Mouse (Mus musculus): ENCODE data around the gene Ppp3ca.

Ppp3ca gene

DNA sequence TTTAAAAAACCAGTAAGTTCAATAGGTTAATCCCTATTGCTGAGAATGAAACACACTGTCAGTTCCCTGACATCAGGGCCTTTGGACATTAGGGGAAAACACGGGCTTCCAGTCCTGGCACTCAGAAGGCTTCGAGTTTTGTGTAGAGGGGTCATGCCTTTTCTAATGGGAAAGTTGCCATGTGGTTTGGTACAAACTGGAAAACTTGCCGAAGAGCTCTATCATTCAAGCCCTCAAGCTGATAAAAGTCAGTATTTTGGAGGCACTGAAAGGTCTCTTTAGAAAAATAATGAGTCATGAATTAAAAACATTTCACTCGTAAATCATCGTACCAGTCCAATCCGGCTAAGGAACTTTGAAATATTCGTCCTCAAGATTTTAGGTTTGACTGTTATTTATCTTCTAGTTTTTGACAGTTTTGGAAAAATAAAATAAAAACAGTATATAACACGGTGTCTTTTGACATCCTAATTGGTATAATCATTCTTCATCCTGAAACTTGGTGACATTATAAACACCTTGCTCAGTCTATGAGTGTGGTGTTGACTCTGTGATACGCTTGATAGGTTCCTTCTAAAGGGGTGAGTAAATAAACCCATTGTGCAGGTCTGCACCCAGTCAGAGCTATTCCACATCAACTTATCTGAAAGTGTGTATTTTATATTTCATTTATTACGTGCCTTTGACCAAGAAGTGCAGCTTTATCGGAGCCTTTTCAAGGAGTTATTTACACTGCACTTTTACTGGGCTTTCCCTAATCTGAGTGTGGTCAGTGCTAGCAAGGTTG, 192.3 kb downstream of the Ppp3ca start:
- in situ Hi-C loops (cut with MboI), result no loop called here

DNA sequence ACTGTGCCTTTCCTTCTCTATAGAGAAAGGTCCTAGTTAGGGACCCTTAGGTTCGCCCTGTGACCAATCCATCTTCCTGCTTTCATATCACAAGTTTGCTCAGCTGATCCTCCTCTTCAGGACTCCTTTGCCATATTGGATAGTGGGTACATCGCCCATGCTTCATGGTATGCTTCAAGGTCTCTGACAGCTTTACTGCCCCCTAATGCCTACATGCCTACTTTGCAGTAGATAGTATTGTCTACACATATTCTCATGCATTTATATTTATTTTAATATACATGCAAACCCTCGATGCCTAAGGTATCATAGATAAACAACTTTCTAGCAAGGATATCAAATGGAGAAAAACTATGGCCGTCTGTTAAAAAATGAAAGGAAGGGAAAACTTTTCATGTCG, 193.2 kb downstream of the Ppp3ca start:
- in situ Hi-C loops (cut with MboI), result no loop called here

DNA sequence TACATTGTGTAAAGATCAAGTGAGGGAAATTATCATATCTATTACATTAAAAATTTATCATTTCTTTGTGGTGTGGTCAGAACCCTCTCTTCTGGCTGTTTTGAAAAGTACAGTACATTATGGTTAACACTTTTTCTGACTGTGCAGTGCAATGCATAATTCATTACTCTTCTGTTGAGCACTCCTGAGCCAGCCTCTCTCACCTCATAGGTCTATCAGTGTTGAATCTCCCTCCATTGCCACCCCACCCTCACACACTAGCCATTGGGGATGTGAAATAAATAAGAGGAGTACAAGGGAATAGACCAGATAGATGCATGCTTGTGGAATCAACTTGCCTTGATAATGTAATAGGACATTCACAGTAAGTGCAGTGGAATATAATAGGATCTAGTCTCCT, 194.4 kb downstream of the Ppp3ca start:
- in situ Hi-C loops (cut with MboI), result no loop called here

DNA sequence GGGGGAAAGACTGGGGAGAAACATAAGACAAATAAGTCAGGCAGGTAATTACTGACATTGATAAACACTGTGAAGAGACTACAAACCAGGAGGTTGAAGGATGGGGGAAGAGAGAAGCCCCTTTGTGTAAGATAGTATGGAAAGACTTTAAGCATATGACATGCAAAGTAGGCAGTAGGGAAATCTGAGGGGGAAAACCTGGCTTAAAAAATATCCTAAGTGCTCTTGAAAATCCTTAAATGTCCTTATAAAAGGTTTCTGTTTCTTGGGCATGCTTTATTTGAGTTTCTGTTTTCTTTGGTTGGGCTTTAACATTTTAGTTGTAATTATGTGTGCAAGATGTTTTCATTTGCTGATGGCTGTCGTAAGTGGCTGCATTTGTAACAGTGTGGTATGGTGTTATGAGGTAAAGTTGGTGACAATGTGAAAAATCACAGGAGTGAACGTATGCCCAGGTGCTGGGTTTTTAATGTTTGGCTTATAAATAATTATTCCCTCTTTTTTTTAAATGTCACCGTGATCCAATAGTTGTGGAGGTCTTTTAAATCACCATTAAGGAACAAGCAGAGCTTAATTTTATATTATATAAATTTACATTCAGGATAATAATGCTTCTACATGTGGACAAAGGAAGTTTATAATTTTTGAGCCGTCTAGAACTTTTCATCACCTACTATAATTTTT, 195.4 kb downstream of the Ppp3ca start:
- in situ Hi-C loops (cut with MboI), result no loop called here

DNA sequence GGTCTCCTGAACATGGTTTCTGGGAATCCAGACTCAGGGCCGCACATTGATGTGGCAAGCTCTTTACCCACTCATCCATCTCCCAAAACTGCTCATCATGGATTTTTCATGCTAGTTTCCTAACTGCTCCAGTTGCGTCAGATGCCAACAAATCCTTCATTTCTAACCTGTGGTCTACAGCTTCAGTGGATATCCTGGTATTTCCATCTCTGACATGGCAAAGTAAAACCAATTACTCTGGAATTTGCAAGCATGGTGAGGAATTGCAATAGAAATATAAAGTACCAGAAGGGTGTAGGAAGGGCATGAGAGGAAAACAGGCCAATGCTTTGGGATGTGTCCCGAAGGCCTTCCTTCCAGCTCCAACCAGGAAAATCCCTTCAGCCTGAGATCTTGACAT, 196.2 kb downstream of the Ppp3ca start:
- in situ Hi-C loops (cut with MboI), result no loop called here

DNA sequence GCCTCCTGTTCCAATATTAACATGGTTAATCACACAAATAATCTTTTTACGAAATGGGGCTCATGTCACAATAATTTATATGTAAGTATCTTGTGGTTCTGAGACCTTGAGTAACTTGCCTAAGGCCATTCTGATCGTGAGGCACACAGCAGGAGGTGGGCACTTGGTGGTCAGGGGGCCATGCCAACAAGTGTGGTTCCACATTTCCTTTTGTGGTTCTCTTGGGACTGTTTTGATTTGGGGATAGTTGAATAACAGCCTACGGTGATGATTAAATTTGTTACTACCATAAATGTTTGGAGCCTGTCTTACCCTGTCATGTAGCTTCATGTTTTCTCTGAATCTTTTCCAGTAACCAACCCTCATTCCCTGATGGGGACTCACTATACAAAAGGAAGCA, 196.6 kb downstream of the Ppp3ca start:
- in situ Hi-C loops (cut with MboI), result no loop called here

DNA sequence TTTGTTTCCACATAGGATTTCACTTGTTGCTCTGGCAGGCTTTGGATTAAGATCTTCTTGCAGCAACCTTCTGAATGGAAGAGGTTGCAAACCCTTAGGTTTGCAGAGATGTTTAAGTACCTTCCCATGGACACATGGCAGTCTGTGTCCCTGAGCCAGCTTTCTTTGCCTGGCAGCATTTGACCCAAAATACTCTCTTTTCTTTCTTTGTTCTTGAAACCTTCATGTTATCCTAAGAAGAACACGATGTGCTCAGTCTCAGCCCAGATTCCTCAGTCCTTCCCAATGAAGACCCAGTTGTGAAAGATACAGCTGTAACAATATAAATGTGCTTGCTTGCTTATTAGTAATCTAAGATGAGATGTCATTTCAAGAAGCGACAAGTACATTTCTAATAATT, 197.4 kb downstream of the Ppp3ca start:
- in situ Hi-C loops (cut with MboI), result no loop called here

DNA sequence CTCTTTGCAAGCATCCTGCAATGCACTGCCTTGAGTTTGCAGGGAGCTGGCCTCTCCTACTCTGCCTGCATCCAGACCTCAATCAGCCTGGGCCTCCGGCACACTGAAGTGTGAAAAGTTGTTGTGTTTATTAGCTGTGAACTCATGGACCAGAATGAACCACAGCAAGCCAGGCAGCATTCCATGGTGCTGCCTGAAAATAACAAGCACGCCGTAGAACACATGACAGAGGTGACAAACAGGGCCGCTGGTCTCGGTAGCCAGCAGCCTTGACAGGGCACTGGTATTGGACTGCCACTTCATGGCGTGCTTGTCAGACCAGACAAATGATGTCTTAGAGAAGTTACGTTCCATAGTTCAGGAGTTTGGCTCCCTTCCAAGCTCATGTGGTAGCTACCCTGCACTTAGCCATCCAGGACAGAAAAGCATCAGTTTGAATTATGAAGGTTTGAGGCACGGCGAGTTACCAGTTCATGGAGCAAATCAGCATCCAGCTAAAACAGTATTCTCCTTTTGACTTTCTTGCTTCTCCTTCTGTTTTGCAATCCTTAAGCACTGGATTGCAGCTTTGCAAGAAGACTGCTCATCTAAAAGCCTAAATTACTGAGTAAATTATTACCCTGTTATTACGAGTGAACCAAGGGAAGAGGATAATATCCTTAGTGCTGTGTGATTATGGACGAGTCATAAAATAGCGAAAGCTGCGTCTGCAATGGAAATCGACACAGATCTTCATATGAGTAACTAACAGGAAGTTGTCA, 202.0 kb downstream of the Ppp3ca start:
- in situ Hi-C loops (cut with MboI), result no loop called here

DNA sequence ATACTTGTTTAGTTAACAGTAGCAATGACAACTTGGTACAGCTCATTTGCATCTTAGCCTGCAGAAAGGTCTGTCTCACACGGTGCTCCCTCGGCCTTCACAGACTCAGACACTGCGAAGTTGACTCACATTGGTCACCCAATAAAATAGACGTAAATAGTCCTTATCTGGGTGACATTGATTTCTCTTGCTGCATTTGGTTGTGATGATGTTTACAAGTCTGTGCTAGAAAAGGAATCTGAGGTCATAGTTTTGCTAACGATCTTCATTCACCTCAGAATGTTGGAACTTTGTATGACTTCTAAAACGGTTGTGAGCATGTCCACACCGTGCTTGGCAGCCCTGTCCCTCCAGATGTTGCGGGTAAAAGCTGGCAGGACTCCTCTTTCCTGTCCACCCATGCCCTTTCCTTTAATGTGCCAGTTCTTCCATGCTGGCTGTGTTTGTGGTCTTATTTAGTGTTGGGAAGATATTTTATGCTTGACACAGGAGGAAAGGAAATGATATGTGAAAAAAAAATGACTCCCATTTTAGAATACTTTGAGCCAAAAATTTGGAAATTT, 202.7 kb downstream of the Ppp3ca start:
- in situ Hi-C loops (cut with MboI), result no loop called here

DNA sequence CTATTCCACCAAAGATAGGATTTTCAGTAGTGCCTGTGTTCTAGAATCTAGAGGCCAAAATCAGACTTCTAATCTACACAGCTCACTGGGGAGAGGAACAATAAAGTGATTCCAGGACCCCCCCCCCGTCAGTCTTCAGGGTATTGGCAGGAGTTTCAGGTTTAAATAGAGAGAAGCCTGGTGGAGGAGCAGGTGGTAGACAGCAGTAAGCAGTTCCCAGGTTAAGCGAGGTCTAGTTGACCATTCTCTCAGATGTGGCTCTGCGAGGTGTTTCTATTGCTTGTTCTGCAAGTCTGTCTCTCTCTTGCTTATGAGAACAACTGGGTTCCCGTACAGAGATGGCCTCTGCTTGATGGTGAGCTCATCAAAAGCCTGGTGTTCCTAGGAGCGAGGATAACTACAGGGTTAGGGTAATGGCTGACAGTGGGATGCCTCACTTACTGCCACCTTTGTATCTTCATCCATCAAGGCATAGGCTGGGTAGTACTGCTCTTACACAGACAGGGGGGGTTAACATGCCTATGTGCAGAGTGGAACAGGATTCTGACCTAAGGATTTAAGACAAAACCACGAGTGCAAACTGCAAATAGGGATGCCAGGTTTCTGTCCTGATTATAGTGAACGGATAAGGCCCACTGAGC, 204.0 kb downstream of the Ppp3ca start:
- in situ Hi-C loops (cut with MboI), result no loop called here

DNA sequence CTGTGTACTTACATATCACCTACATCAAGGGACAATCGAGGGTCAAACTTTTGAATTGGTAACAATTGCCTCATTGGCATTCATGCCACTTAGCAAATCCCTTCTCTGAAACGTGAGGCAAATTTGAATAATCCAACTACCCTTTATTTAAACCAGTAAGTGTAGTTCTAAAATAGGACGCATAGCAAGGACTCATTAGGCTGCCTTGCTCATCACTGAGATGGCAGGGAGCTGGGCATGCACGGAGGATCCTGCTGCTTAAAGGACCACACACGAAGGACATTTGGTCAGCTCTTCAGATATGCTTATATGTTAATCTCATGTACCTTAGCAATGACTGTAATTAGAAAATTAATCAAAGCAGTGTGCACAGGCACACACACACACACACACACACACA, 204.6 kb downstream of the Ppp3ca start:
- in situ Hi-C loops (cut with MboI), result no loop called here

DNA sequence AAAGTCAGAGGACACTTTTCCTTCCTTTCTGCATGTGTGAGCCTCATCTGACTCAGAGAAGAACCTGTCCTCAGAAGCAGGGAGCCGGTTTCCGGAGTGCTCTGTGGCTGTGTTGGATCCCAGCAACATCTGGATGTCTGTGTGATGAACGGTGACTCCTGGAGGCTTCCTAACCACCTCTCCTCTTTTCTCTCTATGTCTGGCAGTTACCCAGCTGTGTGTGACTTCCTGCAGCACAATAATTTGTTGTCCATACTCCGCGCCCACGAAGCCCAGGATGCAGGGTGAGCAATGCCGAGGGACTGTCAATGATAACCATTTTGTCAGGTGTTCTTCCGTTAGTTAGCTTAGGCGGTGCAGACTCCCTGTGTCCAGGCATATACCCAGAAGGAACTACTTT, 217.8 kb downstream of the Ppp3ca start:
- in situ Hi-C loops (cut with MboI), result no loop called here

DNA sequence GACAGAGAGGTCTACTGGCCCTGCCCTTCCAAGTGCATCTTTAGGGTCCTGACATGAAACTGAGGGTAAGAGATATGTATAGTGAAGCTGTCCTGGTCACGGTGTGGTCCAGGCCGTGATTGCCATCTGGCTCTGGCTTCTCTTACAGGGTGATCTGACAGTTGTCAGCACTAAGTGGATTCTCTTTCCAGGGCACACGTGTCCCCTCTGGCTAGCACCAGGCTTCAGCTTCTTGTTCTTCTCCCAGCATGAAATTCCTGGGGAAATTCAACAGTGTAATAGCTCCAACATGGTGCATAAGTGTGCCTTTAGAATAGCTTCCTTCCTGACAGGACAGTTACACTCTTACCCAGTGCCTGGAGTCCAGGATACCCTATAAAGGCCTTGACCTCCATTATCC, 222.2 kb downstream of the Ppp3ca start:
- in situ Hi-C loops (cut with MboI), result no loop called here

DNA sequence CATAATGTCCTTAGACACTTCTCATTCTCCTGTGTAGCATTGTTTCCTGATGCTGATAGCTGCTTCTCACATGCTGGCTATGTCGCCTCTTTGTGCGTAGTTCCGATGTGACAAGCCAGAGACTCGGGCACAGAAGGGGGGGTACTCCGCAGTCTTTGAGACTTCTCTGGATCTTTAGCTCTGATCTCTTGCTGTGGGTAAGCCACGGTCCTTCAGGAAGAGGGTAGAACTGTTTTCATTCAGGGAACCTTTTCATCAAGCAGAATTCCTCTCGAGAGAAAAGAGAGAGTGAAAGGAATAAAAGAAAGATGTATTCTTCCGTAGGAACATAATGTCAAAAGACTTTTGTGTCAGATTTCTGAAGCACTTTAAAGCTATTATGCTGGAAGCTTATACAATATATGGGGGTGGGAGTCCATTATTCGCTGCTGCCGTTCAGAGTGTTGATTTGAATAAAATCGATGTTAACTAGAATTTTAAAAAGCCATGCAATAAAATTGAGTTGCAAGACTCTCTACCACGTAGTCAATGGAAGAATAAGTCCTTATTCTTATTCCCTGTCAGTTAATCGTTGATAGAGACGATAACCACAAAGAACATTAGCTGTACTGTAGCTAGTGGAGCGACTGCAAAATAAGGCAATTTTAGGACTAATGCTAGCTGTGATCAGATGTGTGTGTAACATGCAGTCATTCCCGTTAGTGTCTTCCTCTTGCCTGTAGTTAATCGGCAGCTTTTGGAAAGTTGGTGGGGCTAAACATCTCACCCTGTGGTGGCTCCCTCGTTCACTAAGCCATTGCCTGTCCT, 223.9 kb downstream of the Ppp3ca start:
- in situ Hi-C loops (cut with MboI), result no loop called here

DNA sequence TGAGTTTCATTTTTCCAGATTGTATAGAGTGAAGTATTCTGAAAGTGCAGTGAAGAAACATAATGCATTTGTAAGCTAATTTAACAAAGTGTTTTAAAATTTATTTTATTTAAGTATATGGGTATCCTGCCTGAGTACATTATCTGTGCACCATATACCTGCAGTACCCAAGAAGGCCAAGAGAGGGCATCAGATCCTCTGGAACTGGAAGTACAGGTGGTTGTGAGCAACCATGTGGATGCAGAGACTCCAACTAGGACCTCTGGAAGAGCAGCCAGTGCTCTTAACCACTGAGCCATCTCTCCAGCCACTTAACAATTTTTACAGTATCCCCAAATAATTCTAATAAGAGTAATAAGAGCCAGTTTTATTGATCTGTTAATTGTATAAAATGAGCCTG, 225.6 kb downstream of the Ppp3ca start:
- in situ Hi-C loops (cut with MboI), result no loop called here

DNA sequence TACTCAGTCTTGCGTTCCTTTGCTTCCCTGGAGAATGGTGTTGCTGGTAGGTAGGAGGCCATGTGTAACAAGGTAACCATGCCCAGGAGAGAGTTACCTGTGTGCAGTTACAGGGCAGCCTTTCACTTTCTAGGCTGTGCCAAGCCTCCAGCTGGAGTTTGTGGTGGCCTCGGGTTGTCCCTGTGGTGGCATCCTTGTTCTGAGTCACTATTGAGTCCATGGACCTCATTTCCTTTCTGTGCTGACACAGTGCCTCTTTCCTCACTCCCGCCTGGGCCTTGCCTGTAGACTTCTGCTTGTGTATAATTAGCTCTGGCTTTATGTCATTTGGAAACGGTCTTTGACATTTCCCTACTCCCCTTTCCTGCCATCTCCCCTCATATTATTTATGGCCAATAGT, 226.4 kb downstream of the Ppp3ca start:
- in situ Hi-C loops (cut with MboI), result no loop called here

DNA sequence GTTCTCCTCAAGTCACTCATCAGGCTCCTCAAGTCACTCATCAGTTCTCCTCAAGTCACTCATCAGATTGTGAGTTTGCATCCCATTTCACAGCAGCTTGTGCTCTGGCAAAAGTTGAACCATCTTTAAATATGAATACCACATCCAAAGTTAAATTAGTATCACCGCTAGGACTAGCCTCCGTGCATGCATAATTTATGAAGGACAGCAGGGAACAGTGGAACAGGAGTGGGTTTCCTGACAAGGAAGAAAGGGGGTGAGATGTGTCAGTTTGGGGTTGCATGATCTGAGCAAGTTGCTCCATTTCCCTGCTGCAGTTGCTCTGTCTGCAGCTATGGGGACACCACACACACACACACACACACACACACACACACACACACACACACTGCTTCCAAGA, 229.8 kb downstream of the Ppp3ca start:
- in situ Hi-C loops (cut with MboI), result no loop called here

DNA sequence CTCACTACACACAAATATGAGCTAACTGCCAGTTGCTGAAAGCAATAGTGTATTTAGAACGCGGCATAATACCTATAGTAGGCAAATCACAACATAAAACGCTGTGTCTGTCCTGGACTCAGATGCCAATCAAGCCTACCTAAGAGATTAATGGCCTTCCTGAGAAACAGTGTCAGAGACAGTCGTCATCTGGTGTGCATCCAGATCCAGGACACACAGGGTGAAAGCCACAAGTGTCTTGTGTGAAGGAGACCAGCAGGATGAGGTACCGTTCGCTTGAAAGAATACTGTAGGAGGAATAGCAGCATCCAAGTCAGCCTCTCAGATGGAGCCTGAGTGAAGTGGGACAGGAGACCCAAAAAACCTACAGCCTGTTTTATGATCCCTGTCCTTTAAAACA, 231.1 kb downstream of the Ppp3ca start:
- in situ Hi-C loops (cut with MboI), result no loop called here

DNA sequence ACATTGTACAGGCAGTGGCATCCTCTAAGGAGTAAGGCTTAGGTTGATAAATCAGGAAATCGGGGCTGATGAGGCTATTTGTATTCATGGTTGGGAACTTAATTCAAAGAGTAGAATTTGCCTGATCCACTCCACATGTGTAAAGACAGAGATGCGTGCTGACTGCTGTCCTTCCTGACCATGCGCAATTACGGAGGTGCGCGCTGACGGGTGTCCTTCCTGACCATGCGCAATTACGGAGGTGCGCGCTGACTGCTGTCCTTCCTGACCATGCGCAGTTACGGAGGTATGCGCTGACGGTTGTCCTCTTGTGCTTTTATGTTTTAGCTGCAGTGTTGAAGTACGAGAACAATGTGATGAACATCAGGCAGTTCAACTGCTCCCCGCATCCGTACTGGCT, 232.9 kb downstream of the Ppp3ca start:
- in situ Hi-C loops (cut with MboI), result no loop called here

DNA sequence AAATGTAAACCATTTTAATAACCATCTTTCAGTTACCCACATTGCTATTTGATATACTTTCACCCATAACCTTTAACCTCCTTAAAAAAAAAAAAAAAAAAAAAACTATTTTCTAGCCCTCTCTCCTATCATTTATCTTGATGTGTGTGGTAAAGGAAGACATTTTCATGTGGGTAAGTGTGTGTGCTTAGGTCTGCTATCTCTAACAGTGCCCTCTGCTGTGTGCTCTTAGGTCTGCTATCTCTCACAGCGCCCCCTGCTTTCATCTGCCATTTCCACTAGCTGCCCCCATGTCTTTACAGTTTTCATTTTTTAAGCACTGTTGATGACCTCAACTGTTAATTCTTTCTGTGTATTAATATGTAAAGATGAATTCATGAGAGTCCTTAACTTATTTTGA, 235.7 kb downstream of the Ppp3ca start:
- in situ Hi-C loops (cut with MboI), result no loop called here

DNA sequence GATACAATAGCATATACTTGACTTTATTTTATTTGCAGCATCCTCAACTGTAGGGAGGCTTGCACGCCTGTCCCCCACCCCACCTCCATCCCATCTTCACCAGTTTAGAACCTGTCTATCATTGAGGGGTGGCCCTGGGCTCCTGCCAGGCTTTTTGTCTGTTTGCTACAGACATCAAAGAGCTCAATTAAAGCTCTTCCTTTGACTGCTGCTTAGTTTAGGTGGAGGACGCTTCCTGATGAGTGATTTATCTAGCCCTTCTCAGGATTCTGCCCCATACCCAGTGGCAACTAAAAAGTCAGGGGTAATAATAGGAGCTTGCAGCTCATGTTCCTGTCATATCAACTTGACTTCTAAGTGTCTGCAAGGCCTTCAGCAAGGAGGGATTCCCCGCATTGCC, 239.6 kb downstream of the Ppp3ca start:
- in situ Hi-C loops (cut with MboI), result no loop called here

Data from mature B cell (primary cell).